Mouse (Mus musculus) ES-E14 (cell line): ENCODE measurements at regions not wholly inside any gene's neighbourhood (a gene's known extent, or its start where the extent isn't known, plus 50 kb on each side); places are given as distances from the start of the nearest gene placed in this dataset.
A peak's percentile ranks its signal among the peaks of the same experiment; 100 is the strongest.
"Not testable (repeated sequence)": the region's sequence is repeated elsewhere in the genome, so short reads cannot be mapped to it uniquely, and the experiment has no call there.

Source experiments
- DNase-seq: peaks from one replicate; pipeline ENCODE4 v3.0.0-alpha.2; 2013; ENCODE audit warnings: low read depth, low spot score
- H3K27ac ChIP-seq: 2 replicates; pipeline ENCODE4 v1.5.1; 2012; ENCODE audit warnings: low read depth, mild to moderate bottlenecking, low read length, moderate library complexity, mixed read lengths; ENCODE audit not compliant: poor library complexity, insufficient read depth, severe bottlenecking
- H3K36me3 ChIP-seq: 2 replicates; pipeline ENCODE4 v1.6.1; 2012; ENCODE audit warnings: mild to moderate bottlenecking, low read length, moderate library complexity, mixed read lengths; ENCODE audit not compliant: control insufficient read depth, poor library complexity, insufficient read depth, severe bottlenecking
- H3K4me1 ChIP-seq, 2 experiments: fragments of 150-350 bp in 1 of 2; sonication (generic) in 1 of 2; 2 replicates each; pipeline ENCODE4 v1.6.1; 2012; ENCODE audit warnings: low read length in 2 of 2, mild to moderate bottlenecking in 1 of 2, mixed read lengths in 1 of 2; ENCODE audit not compliant: control insufficient read depth in 2 of 2, insufficient read depth in 2 of 2, poor library complexity in 1 of 2
- H3K4me3 ChIP-seq, 2 experiments: fragments of 150-350 bp in 1 of 2; sonication (generic) in 1 of 2; 2 replicates each; pipeline ENCODE4 v1.5.1; 2012; ENCODE audit warnings: low read length in 2 of 2, low read depth in 1 of 2, mild to moderate bottlenecking in 1 of 2, mixed read lengths in 1 of 2; ENCODE audit not compliant: insufficient read depth in 1 of 2, poor library complexity in 1 of 2, severe bottlenecking in 1 of 2
- H3K9ac ChIP-seq: 2 replicates; pipeline ENCODE4 v1.6.1; 2012; ENCODE audit warnings: low read depth, mild to moderate bottlenecking, low read length, mixed read lengths; ENCODE audit not compliant: poor library complexity, insufficient read depth, severe bottlenecking
- H3K9me3 ChIP-seq: fragments of 150-350 bp; sonication (generic); 2 replicates; pipeline ENCODE4 v1.6.1; 2012; ENCODE audit warnings: low read depth, mild to moderate bottlenecking, low read length; ENCODE audit not compliant: control insufficient read depth, insufficient read depth
- CHD2 ChIP-seq: IDR thresholded peaks from 2 replicates; pipeline ENCODE4 v1.6.1; 2014; ENCODE audit warnings: mild to moderate bottlenecking, low read depth, low read length, inconsistent platforms
- HCFC1 ChIP-seq: IDR thresholded peaks from 2 replicates; pipeline ENCODE4 v1.6.1; 2012; ENCODE audit warnings: low read length, inconsistent platforms, borderline replicate concordance; ENCODE audit not compliant: insufficient read depth
- MAFK ChIP-seq: IDR thresholded peaks from 2 replicates; pipeline ENCODE4 v1.6.1; 2014; ENCODE audit warnings: mild to moderate bottlenecking, low read depth, low read length, inconsistent platforms; ENCODE audit not compliant: insufficient read depth
- ZC3H11A ChIP-seq: IDR thresholded peaks from 2 replicates; pipeline ENCODE4 v1.6.1; 2012; ENCODE audit warnings: low read depth, mild to moderate bottlenecking, inconsistent platforms, low read length, borderline replicate concordance
- ZNF384 ChIP-seq: IDR thresholded peaks from 2 replicates; pipeline ENCODE4 v1.6.1; 2012; ENCODE audit warnings: low read depth, low read length, inconsistent platforms
- in situ Hi-C, 2 experiments: fragments of 600-800 bp; cut with MboI; formaldehyde crosslinking; loops; one replicate each; pipeline ENCODE4 v1.15.1; 2025; ENCODE audit warnings: low sequenced_read_pairs in 2 of 2, inconsistent platforms in 1 of 2; ENCODE audit not compliant: unreplicated experiment in 2 of 2

DNA sequence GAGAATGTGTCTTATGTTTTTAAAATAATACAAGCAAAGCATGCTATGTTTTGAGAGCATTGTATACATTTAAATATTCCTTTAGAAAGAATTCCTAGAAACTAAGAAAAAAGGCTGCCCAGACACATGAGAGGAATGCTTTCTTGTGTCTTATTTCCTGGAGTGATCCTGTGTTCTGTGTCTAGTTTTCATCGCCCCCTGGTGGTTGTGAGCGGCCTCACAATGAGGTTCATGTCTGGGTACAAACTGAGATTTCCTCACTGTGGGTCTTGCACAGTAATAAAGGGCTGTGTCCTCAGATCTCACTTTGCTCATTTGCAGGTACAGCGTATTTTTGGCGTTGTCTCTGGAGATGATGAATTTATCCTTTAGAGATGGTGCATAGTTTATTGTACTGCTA is 404.3 kb downstream of the Adam6a start:
- H3K9me3 ChIP-seq, DNase-seq, H3K4me3 ChIP-seq, H3K27ac ChIP-seq, H3K4me1 ChIP-seq, H3K36me3 ChIP-seq, H3K9ac ChIP-seq: not testable (repeated sequence)
- in situ Hi-C loops = loop anchor here in 1 of 2 experiments (10.0 kb wide), 1 partner anchor 47 kb away; no protein-coding TSS in a partner anchor

DNA sequence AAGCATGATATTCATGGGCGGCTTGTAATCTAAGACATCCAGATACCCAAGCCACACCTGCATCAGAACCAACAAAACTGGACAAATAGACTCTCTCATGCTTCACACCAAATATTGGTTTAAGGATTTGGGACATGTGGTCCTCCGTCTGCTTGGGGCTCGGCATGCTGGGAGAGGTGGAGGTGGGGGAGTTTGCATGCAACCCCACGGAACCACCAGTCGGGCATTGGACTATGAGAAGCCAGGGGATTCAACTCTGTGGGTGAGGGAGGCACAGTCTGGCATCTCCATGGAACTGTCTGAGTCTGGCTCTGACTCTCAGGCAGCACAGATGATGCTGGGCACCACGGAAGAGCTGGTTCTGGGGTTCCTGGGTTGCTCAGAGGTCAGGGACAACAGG is 430.6 kb downstream of the Adam6a start:
- H3K9me3 ChIP-seq = no peaks in the 10 kb centered on the region
- H3K27ac ChIP-seq = no peak overlapping the region

DNA sequence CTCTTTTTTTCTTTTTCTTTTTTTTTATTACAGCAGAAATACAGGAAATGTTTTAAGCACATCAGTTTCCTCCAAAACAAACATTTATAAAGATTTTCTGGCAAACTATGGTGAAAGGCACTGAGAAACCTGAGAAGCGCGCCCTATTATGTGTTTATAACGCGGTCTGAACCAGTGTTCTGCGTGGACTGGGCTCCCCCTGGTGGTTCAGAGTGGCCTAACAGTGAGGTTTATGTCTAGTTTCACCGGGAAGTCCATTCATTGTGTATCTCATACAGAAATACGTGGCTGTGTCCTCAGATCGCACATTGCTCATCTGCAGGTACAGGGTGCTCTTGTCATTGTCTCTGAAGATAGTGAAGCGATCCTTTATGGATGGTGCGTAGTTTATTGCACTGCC is 437.9 kb downstream of the Adam6a start:
- peak; percentile 56 for DNase-seq
- H3K27ac ChIP-seq, in situ Hi-C loops, H3K4me3 ChIP-seq, H3K36me3 ChIP-seq, H3K4me1 ChIP-seq, H3K9me3 ChIP-seq, H3K9ac ChIP-seq: not testable (repeated sequence)
- TF ChIP-seq ZC3H11A = peak; percentile 12; the same call in 1 of the 2 replicates

More for the DNA sequence above, 430.6 kb downstream of the Adam6a start:
- H3K9ac ChIP-seq = no peak overlapping the region
- no peak for TF ChIP-seq CHD2
- TF ChIP-seq ZNF384 = no peak
- no peak for TF ChIP-seq ZC3H11A
- no peak for TF ChIP-seq MAFK
- TF ChIP-seq HCFC1 = no peak
- no peaks in the 10 kb centered on the region for H3K36me3 ChIP-seq
- H3K4me3 ChIP-seq = no peak overlapping the region
- no peaks in the 10 kb centered on the region for H3K4me1 ChIP-seq
- in situ Hi-C loops = loop anchor here (5.0 kb wide), 1 partner anchor 63 kb away; no protein-coding TSS in a partner anchor
- no peak for DNase-seq

DNA sequence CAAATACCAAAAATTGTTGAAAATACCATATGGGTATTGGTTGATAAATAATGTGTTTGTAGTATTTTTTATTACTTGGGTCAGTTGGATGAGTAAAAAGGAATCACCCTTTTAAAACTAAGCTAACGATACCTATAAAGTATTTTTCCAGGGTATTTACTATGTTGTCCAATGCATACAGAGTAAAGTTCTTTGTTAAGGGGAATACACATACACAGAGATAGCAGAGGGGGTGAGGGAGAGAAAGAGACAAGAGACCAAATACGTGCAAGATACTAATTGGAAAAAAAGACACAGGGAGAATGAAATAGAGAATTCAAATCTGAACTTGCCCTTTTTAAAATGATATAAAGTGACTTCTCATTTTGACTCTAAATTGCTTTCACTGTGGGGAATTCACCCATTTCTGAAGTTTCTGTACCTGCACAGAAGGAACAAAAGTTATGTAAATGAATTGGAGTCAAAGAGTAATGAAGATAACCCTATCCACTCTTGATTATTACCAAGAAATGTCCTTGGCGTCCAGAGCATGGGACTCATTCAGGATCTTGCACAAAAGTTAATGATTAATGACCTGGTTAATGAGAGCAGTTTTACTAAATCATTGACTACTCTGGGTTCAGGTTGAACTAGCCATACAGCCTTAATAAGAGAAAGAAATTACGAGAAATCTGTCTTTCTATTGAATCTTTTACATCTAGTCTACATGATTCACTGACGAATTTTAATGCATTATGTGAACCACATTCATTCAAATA is 443.7 kb downstream of the Adam6a start:
- in situ Hi-C loops = no loop called here
- Histone ChIP-seq H3K27ac (no peak overlapping the region), H3K4me1 (no peaks in the 10 kb centered on the region), H3K9ac (no peak overlapping the region), H3K4me3 (no peak overlapping the region), H3K9me3 (no peaks in the 10 kb centered on the region), H3K36me3 (no peaks in the 10 kb centered on the region)
- TF ChIP-seq ZC3H11A (no peak), HCFC1 (no peak), CHD2 (no peak), MAFK (no peak), ZNF384 (no peak)
- no peak for DNase-seq

DNA sequence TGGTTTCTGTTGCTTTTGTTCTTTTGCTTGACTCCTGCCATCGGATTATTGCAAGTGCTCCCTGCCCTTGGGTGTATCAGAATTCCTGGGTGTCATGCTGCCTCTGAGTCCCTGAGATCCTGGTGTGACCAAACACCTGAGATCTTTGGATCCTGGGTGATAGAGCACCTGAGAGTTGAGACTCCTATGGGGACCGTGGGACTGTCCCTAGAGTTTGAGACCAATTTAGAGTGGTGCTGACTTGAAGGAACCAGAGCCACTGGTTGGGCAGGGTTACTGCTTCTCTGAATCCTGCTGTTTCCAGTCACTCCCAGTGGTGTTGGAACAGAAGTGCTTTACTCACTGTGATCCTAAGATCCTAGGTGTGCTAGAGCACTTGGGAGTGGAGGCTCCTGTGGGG is 448.7 kb downstream of the Adam6a start:
- TF ChIP-seq ZC3H11A (no peak), MAFK (no peak), CHD2 (no peak), ZNF384 (no peak), HCFC1 (no peak)
- Histone ChIP-seq H3K27ac (no peak overlapping the region), H3K4me1 (no peaks in the 10 kb centered on the region), H3K4me3 (no peak overlapping the region), H3K9ac (no peak overlapping the region), H3K9me3 (no peaks in the 10 kb centered on the region), H3K36me3 (no peaks in the 10 kb centered on the region)
- in situ Hi-C loops = loop anchor here (5.0 to 10.0 kb wide), 2 partner anchors 48 to 50 kb away; no protein-coding TSS in a partner anchor
- DNase-seq = no peak

DNA sequence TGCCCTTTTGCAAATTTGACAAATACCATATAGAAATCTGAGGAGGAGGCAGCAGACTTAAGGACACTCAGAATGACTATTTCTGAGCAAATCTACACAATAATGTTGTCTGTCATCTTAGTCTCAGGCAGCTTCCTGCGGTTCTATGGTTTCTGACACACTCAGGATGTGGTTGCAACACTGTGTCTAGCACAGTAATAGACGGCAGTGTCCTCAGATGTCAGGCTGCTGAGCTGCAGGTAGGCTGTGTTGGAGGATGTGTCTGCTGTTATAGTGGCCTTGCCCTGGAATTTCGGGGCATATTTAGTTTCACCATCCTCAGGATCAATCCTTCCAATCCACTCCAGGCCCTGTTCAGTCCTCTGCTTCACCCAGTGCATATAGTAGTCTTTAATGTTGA is 450.6 kb downstream of the Adam6a start:
- not testable (repeated sequence) for H3K4me1 ChIP-seq, H3K36me3 ChIP-seq, DNase-seq, H3K27ac ChIP-seq, H3K9me3 ChIP-seq, H3K4me3 ChIP-seq, H3K9ac ChIP-seq
- in situ Hi-C loops = loop anchor here (5.0 to 10.0 kb wide), 2 partner anchors 49 to 52 kb away; no protein-coding TSS in a partner anchor

DNA sequence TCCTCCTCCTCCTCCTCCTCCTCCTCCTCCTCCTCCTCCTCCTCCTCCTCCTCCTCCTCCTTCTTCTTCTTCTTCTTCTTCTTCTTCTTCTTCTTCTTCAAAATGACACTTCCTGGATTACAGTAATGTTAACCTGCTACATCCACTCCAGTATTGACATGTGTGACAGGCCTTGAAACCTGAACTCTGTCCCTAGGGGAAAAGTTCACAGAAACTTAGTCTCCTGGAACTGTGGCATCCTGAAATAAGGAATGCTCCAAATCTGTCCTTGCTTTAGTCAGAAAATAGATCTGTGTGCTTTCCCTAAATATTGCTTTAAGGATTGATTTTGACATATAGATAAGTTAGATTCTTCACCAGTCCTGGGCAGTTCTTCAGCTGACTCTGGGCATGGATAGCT is 464.8 kb downstream of the Adam6a start:
- in situ Hi-C loops, H3K9ac ChIP-seq, H3K27ac ChIP-seq, DNase-seq, H3K4me1 ChIP-seq, H3K36me3 ChIP-seq, H3K9me3 ChIP-seq, H3K4me3 ChIP-seq: not testable (repeated sequence)
